Mouse (Mus musculus): ENCODE measurements around the gene Sox12.
"Not testable (repeated sequence)": the region's sequence is repeated elsewhere in the genome, so short reads cannot be mapped to it uniquely, and the experiment has no call there.

The Sox12 gene

GRCm38 (mm10) chr2:152359616-152360015 lies 38.2 kb downstream of the Sox12 start:
- DNase-seq (ENCODE audit: low read depth, low spot score) = no peak

DNA sequence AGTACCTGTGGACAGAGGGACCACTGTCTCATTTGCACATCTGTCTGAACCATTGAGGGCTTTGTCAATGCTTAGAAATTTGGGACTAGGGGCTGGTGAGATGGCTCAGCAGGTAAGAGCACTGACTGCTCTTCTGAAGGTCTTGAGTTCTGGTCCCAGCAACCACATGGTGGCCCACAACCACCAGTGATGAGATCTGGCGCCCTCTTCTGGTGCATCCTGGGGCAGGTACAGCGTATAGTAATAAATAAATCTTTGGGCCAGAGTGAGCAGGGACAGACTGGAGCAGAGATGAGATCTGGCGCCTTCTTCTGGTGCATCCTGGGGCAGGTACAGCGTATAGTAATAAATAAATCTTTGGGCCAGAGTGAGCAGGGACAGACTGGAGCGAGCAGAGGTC lies 38.9 kb downstream of the Sox12 start:
- not testable (repeated sequence) for DNase-seq (ENCODE audit: low read depth, low spot score)

- no peak for DNase-seq (ENCODE audit: low read depth, low spot score)
These were observed 40.6 kb downstream of the Sox12 start for GRCm38 (mm10) chr2:152357254-152357653.

GRCm38 (mm10) chr2:152349842-152350540 lies 47.9 kb downstream of the Sox12 start:
- no peak for DNase-seq (ENCODE audit: low read depth, low spot score)

- no peak for DNase-seq (ENCODE audit: low read depth, low spot score)
These were observed 48.7 kb downstream of the Sox12 start for GRCm38 (mm10) chr2:152349205-152349604.

DNA sequence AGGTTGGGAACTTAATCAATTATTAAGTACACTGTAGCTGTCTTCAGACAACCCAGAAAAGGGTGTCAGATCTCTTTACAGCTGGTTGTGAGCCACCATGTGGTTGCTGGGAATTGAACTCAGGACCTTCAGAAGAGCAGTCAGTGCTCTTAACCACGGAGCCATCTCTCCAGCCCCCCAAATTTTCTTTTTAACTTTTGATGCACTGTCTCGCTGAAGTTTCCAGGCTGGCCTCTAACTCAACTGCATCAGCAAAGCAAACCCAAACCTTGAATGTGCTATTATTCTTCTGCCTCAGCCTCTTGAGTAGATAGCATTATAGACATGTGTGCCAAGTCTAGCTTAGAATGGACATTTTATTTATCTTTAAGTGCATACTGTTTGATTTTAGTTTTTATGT lies 50.1 kb downstream of the Sox12 start:
- DNase-seq (ENCODE audit: low read depth, low spot score) = no peak

DNA sequence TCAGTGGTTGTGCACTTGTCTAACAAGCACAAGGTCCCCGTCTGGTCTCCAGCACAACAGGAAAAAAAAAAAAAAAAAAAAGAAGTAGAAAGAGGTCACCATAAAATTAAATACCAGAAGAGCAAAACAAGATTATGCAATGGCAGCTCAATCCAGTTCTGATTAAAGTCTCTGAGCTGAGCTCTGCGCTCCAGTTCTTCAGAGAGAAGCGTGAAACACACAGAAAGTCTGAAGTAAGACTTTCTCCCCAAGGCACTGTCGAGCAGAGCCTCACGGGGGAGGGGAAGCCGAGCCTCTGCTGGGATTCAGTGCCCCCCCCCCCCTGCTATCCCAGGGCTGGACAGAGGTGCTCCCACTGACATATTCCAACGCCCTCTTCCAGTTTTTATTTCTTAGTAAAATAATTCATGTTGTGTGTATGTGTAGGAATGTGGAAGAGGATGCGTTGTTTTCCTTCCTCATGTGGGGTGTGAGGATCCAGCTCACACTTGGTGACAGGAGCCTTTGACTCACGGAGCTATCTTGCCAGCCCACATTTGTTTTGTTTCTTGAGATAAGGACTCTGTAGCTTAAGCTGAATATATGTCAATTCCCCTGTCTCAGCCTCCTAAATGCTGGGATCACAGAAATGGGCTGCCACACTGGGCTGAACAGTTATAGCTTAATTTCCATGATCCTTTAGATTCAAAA lies 50.9 kb downstream of the Sox12 start:
- no peak for DNase-seq (ENCODE audit: low read depth, low spot score)

DNA sequence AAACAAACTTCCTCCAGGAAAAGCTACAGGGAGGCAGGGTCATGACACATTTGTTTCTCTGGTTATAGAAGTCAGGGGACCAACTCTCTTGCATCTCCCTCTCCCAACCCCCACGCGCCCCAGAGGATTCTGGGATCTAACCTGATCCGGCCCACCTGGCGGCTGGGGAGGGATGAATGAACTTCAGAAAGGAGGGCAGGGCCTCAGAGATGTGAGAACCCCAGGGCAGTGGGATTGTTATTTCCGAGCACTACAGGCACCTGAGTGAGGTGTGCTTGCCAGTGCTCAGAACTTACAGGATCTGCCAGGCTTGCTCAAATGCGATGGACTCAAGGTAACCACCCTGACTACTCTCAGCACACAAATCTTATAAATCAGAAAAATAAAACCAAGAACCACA lies 52.5 kb downstream of the Sox12 start:
- no peak for DNase-seq (ENCODE audit: low read depth, low spot score)

- DNase-seq (ENCODE audit: low read depth, low spot score) = no peak
These were observed 53.0 kb downstream of the Sox12 start for GRCm38 (mm10) chr2:152344909-152345308.

DNA sequence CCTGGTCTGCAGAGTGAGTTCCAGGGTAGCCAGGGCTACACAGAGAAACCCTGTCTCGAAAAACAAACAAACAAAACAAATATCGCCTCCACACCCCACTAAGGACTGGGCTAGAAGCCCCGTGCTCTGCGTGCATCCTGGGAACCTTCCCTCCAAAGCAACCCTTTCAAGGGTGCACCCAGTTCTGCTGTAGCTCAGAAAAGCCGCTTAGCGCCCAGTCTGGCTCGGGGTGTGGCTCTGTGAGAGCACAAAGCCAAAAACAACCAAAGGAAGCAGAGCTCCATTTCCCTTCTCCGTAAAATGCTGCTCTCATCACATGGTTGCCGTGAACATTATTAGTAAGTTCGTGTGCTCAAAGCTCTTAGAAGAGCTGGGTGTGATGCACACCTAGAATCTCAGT lies 53.5 kb downstream of the Sox12 start:
- no peak for DNase-seq (ENCODE audit: low read depth, low spot score)
